Mouse (Mus musculus): ENCODE measurements around the gene Capzb.

GRCm38 (mm10) chr4:139233755-139234254 lies 41.1 kb downstream of the Capzb start:
- TF ChIP-seq POLR2A (IDR thresholded peaks at IDR 0.05; ENCODE audit: borderline replicate concordance, extremely low read depth, insufficient read depth, insufficient read length, poor library complexity, severe bottlenecking), result no peak
- TF ChIP-seq CTCF (IDR thresholded peaks at IDR 0.05; ENCODE audit: borderline replicate concordance, extremely low read depth, insufficient read depth, insufficient read length), result no peak

Data from brain, embryonic 14.5 days (tissue).